Mouse (Mus musculus) kidney, adult 2 months (tissue): Measurements from ENCODE around the gene Ppm1l.

Experiments used
- CTCF ChIP-seq: fragments of 200-500 bp; conservative IDR thresholded peaks from 2 replicates; pipeline ENCODE4 v1.5.1; 2011; ENCODE audit warnings: low read depth, mild to moderate bottlenecking, control low read depth, low read length, moderate library complexity, mixed read lengths; ENCODE audit not compliant: insufficient read depth, insufficient read length
- POLR2A ChIP-seq: fragments of 200-500 bp; IDR thresholded peaks from one replicate; pipeline ENCODE4 v1.6.1; 2011; ENCODE audit warnings: low read depth, low read length, control low read depth

GRCm38 (mm10) chr3:69283085-69283847, 33.4 kb upstream of the Ppm1l start:
- TF ChIP-seq CTCF (no peak), POLR2A (no peak)
